Mouse (Mus musculus) frontal cortex, postnatal 14 days (tissue): ENCODE results near the gene Ctf1.

ENCODE experiments used
- DNase-seq, 2 experiments: peaks; one replicate each; pipeline ENCODE4 v3.0.0; 2022; ENCODE audit warnings: low spot score in 2 of 2

Ctf1 gene

DNA sequence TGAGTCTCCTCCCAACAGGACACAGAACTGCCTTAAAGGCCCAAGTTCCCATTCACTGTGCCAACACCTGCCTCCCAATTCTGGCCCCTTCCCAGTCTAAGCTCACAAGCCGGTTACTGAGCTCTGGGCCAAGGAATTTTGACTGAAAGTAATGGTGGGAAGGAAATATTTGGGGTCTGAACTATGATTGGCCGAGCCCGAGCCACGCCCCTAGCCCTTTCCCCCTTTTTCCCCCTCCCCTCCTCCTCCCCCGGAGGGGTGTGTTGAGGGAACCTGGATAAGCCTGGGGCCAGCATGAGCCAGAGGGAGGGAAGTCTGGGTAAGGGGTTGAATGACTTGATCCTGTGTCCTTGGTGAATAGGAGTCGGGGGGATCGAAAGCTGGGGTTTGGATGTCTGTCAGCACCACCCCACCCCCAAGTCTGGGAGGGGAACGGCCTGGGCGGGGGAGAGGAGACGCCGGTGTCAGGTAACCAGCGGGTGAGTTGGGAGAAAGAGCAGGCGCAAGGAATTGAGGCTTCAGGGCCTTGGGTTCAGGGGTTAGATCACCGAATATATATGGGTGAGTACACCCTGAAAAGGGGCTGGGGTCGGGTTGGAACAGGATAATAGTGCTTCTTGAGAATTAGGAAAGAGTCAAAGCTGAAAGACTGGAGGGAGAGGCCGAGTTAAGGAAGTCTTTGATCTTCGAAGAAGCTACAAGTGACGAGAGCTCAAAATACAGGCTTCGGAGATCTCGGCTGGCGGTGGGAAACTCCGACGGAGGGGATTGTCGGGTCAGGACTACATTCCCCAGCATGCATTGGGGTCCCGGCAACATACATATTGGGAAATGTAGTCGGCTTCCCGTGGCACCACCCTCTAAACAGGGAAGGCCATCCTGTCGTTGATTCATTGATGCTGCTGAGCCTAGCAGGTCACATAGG lies at the start of gene Ctf1:
Gene Ctf1 (plus strand): TSS at position 276 of the 925 bp plus-strand sequence.
- DNase-seq = peak; percentile 61 to 62

DNA sequence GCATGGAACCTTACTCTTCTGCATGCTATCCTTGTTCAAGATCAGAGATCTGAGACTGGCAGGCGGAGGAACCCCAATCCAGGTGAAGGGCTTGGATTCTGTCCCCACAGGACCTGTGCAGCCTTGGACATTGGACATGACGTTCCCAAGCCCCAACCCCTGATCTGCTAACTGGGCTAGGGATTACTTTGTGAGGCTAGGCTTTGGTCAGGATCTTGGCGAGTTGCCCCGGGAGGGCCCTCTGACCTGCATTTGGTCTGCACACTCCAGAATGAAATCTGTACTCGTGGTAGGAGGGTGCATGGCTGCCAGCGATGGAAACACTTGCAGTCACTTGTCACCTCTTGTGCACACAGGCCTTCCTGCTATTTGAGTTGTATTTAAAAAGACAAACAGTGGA lies 49.6 kb upstream of the Ctf1 start:
- no peak for DNase-seq

DNA sequence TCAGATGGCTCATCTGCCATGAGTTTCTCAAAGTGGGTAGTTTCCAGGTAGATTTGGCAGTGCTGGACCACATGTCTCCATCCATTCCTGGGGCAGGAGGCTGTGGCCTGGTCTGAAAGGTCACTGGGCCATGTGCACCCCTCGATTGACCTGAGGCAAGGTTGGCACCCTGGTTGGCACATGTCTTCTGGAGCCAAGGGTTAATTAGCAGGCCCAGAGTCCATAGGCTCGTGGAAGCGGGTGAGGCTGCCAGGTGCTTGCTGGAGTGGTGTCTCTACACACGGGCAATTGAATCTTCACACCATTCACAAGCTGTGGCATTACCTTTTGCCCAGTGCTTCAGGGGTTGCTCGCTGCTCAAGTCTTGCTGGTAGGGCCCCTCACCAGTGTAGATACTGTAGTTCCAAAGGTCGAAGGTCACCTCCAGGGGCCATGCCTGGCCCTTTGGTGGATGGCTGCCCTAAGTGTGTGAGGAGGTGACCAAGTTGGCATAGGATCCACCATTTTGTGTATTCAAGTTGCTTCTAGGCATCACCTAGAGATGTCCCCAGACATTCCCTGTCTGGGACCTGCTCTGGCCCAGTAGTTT lies 46.4 kb upstream of the Ctf1 start:
- no peak for DNase-seq

DNA sequence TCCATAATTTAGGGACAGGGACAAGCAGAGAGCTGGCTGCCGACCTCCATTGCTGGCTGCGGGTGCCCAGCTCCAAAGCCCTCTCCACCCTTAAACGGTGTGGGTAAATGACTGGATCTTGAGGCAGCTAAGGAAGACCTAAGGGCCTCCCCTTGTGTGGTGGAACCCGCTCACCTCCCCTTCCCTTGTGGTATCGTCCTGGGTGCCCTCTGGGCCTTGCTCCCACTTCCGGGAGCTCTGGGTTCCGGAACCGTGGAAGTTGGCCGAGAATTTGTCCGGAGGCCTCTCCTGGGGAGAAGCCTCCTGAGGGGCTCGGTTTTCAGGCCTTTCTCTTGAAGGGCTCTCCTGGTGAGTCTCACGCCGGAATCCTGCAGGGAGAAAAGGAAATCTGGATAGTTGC lies 45.9 kb upstream of the Ctf1 start:
- DNase-seq = no peak

DNA sequence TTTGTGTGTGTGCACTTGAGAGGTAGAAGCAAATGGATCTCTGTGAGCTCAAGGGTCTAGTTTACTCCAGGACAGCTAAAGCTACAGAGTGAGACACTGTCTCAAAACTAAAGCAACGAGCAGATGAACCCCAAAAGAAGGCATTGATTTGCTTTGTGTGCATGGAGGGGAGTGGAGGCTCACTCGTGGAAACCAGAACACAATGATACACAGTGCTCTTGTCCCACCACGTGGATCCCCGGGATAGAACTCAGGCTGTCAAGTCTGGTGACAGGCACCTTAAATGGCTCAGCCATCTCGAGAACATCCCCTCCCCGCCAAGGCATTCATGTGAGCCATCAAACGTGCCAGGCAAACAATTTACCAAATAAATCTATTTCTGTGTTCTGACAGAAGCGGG lies 45.4 kb upstream of the Ctf1 start:
- DNase-seq = no peak

DNA sequence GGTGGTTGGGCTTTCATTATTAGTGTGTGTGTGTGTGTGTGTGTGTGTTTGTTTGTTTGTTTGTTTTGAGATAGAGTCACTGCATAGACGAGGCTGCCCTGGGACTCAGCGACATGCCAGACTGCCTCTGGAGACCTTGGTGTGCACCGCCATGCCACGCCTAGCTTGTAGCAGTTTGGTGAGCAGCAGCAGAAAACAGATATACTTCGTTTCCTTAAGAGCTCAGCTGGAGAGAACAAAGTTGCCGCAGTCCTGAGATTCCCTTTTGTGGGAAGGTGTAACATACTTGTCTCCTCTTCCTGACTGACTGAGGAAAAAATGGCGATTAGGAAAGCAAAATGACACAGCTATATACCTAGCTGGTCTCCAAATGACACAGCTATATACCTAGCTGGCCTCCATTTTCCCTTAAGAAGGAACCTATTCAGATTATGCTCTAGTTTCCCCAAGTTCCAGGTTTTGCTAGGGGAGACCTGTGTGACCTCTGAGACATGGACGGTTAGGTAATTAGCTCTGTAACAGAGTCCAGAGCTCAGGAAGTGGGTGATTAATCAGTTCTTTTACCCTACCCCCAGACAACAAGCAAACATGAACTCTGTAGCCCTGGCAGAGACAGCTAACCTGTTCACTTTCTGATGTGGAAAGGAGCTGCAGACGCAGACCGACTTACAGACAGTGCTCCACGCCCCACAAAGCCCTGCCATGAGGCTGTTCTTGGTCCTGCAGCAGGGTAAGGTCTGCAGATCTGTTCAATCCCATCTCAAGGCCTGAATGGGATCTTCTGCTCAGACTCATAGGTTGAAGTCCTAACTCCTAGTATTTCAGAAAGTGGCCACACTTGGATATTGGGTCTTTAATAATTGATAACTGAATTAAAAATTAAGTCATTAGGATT lies 40.4 kb upstream of the Ctf1 start:
- no peak for DNase-seq

DNA sequence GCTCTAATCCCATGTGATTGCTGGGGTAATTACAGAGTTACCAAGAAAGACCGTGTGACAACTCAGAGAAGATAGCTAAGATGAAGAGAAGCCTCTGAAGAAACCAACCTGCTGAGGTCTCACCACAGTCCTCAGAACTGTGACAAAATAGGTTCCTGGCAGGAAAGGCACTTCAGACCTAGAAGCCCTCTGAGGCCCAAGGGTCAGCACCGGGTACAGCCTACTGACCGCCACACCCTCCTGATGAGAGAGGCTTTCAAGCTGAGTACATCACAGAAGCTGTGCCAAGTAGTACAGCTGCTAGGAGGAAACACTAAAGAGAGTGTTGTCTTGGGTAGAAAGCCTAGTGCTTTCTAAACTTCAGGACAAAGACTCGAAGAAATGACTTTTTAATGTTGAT lies 39.8 kb upstream of the Ctf1 start:
- DNase-seq = no peak

DNA sequence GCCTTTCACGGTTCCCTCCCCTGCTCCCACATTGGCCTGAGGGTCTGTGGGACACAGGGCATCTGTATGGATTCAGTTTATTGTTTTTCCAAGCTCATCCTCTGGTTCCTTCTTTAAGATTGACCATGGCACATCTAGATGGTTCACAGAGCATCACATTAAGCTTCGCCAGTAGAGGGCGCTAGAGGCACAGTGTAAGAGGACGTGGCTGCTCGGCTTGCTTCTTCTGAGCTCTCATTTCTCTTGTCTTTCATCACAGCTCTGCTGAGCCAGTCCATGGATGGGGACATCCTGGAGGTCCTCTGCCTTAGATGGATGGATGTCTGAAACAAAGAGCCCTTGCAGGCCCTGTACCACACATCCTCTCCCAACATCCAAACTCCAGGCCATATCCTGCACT lies 37.6 kb upstream of the Ctf1 start:
- peak; percentile 69 to 81 for DNase-seq

DNA sequence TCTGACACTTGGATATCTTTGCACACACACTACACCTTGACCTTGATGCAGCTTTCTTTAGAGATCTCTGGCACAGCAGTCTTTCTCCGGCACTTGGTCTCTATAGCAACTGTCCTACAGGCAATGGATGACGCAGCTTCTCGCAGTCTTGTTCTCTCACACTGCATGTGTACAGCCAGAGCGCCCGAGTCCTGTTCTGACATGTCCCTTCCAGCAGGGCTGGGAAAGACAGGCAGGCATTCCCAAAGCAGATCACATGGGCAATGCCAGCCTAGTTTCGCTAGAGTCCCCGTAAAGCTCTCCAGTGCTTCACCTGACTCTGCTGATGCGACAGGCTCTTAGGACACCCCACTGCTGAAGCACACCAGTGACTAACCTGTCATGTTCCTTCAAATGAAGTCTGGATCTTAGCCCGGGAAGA lies 37.1 kb upstream of the Ctf1 start:
- peak in 1 of 2 experiments; percentile 37 for DNase-seq

DNA sequence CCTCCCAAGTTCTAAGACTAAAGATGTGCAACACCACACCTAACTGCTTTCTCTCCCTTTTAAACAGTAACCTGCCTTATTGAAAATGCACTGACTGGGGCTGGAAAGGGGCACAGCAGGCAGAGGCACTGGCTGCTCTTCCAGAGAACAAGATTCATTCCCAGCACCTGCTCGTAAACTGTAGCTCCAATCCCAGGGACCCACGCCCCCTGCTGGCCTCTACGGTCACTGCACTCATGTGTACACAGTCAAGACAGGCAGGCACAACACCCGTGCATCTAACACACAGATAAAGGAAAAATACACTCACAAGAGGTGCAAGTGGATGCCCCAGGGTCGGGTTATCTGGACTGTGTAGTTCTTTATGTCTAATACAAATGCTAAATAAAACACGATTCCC lies 35.5 kb upstream of the Ctf1 start:
- no peak for DNase-seq

DNA sequence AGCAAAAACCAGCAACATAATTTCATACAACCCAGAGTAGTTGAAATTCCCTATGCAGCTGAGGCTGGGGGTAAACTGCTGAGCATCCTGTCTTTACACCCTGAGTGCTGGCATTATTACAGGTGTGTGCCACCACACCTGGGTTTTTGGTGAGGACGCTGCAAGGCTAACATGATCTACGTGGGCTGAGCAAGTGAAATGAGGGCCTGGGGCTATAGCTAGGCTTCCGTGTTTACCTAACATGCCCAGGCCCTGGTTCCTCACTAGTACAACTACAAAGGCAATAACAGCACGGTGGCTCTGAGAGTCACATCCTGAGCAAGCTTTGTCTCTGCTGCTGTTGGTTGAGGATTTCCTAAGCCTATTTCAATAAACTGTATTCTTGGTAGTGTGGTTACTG lies 34.9 kb upstream of the Ctf1 start:
- DNase-seq = no peak

DNA sequence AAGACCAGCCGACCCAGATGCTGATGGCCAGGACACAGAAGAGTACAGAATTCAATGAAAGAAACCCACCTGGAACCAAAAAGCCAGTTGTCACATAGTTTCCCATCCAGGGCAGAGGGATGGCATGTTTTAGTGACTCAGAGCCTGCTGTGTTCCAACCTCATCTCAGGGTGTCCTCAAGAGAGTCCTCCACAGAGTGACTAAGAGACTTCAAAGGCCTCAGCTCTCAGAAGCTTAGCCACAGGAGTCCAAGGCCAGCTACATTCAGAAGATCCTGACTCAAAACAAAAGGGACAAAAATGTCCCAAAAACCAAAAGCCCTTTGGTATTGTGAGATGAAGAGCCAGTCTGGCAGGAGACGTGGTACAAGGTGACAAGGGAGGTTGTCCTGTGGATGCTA lies 33.7 kb upstream of the Ctf1 start:
- DNase-seq = no peak

DNA sequence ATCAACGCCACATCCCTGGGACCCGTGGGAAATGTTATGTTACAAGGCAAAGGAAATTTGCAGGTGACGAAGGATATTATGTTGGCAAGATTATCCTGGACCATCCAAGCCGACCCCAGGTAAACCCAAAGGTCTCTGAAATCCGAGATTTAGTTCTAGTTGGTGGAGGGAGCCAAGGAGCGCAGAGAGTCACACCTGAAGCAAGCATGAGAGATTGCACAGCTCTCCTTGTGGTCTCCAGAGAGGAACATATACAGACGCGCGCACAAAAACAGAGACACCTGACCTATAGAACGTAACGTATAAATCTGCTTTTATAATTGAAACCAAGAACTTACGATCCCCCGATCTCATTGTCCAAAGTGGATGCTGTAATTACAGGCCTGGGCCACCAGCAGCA lies 32.0 kb upstream of the Ctf1 start:
- no peak for DNase-seq

DNA sequence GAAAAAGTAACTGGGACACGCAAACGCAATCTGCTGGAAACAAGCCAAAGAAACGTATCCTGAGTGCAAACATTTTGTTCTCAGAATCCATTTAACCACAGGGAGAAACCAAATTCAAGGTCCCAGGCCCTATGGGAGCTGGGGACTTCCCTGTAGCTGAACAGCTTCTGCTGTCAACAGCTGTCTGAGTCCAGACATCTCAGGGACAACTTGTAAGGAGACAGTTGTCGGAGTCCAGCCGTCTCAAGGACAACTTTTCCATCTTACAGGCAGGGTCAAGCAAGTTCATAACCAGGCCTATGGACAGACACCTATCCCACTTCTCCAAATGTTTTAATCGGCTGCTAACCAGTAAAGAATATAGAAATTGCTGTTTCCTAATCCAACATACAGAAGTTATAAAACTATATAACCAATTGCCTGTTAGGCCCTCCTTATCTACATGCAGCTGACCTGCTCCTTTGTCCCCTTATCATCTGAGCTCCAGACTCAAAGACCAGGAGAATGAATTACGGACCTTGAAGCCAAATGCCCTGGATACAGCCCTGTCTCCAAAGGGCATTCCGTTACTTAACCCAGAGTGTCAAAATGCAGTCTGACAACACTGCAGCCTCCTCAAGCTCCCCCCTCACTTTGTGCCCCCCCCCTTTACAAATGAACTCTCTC lies 30.5 kb upstream of the Ctf1 start:
- no peak for DNase-seq

DNA sequence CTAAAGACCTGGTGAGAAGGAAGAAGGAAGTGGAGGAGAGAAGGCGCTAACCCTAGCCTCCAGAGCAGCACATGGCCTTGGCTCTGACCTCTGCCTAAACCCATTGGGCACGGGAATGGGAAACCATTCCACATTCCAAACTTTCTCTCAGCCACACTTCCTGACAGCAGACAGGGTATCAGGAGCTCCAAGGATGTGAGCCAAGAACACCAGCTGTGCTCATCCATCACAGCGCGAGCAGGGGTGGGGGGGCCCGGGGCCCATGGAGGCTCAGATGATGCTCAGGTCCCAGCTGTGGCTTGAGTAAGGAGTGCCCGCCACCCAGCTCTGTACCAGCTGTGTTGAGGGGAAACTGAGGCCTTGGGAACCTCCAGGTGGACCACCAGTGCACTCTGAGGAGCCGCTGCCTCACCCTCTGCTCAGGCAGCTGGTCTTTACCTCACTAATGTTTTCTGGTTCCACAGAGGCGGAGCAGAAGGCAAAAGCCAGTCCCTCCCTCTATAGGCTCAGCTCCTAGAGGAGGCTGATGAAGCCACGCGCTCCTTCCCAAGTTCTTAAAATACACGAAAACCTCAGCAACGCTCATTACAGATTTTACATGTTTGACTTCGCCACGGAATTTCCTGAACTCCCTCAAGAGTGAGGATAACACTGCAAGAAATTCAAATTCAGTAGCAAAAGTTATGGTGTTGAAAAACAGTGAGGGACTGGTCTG lies 27.1 kb upstream of the Ctf1 start:
- no peak for DNase-seq

DNA sequence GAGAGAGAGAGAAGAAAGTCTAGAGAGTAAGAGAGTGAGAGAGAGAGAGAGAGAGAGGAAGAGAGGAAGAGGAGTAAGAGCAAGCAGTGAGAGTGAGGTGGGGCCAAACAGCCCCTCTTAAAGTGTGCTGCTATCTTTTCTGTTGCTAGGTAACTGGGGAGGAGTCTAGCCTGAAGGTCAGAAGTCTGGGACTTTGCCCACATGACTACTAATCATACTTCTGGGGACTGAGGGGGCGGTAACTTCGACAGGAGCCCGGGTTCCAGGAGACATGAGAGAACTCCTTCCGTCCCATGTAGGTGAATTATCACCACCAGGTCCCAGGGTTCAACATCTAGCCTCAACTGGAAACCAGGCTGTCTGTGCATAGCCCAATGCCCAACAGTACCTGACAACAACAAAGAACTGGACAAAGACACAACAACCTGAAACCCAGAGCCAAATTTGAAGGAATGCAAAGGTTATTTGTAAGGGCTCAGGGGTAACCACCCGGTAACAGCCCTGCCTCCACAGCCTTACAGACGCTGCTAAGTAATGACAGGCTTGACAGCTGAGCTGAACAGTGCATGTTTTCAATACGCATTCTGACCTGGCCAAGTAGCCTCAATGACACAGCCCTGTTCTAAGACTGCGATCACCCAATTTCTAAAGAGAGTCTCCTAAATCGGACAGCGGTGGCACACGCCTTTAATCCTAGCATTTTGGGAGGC lies 25.6 kb upstream of the Ctf1 start:
- no peak for DNase-seq

DNA sequence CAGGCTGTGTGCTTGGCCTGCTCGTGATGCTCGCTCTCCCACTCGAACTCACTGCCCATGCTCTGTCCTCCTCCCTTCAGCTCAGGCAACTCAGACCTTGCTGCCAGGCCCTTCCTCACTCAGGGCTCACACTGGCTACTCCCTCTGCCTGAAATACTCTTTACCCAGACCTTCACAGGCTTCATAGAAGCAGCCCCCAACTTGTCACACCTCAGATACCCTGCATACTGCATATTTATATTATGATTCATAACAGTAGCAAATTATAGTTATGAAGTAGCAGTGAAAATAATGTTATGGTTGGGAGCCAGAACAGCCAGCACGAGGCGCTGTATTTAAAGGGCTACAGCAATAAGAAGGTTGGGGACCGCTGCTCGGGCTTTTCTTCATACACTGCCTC lies 23.6 kb upstream of the Ctf1 start:
- no peak for DNase-seq

DNA sequence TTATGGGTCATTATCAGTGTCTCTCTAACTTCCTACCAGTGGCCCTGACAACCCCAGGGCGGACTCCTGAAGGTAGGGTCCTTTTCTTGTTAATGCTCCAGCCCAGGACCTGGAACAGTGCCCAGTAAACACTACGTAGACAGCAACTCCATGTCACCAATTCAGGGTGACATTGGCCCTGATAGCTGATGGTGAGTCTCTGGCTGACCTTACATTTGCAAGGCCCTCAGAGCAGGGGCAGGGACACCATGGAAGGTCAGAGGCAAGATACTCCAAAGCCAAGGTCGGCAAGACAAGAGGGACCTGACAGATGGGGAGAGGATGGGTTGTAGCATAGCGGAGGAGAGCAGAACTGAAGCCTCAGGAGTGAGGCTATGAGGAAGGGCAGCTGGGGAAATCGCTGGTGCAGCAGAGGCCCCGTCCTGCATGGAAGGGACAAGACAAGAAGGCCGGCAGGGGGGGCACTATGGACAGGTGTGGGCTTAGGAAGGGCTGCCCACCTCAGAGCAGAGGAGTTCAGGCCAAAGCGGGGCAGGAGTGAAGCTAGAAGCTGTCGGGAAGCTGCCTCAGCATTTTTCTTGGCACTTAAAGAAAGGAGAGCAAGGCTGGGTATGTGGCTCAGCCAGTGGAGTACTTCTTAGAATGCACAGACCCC lies 22.8 kb upstream of the Ctf1 start:
- no peak for DNase-seq

DNA sequence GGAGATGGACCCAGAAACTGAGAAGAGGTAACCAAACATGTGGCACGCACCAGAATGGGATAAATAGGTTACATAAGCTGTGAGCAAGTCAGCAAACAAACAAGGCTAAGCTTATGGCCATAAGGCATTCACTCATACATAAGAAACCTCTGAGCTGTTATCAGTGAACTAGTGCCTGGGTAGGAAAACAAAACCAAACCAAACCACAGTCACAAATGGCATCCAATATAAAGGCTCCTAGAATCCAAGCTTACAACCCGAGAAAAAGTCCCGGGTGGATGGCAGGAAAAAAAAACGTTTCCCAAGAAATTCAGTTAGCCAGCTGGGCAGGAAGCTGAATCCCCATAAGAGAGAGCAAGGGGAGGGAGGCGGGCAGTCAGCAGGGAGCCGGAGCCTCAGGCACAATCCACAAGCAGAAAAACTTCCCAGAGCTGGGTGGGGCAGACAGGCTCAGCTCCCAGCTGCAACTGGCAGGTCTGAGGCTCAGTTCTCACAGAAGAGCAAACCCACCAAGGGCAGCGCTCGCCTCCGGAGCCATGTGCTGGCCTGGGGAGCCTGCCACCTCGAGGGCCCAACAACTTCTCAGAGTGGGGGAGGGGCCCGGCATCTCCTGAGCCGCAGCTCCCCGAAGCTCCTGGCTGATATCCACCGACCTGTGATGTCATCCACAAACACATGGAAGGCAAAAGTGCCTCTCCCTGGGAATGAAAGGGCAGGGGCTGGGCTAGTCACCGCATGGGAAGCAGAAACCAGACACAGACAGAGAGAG lies 21.1 kb upstream of the Ctf1 start:
- DNase-seq = peak in 1 of 2 experiments; percentile 41
